Mouse (Mus musculus) kidney, adult 11 months (tissue): ENCODE measurements around the gene Capn13.

Experiments used
- DNase-seq: peaks from one replicate; pipeline ENCODE4 v3.0.0; 2022

The Capn13 gene

GRCm38 (mm10) chr17:73400862-73401261, at the start of gene Capn13:
Gene Capn13 (minus strand): TSS chr17:73400866.
- DNase-seq, result no peak

GRCm38 (mm10) chr17:73449104-73449503, 48.4 kb upstream of the Capn13 start:
- no peak for DNase-seq

DNA sequence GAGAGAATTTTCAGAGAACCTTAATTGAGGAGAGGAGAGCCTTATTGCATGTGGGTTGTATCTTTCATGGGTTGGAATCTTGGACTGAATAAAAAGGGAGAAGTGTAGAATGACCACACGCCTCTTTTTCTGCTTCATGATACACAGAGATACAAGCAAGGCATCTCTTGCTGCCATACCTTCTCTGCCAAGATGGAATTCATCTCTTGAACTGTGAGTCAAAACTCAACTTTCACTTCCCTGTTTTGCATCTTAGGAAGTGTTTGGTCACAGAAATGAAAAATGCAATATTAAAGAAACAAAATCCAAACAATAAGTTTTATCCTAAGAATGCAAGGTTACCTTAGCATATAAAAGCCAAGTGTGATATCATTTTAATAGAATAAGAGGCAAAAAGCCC, 40.1 kb upstream of the Capn13 start:
- no peak for DNase-seq

DNA sequence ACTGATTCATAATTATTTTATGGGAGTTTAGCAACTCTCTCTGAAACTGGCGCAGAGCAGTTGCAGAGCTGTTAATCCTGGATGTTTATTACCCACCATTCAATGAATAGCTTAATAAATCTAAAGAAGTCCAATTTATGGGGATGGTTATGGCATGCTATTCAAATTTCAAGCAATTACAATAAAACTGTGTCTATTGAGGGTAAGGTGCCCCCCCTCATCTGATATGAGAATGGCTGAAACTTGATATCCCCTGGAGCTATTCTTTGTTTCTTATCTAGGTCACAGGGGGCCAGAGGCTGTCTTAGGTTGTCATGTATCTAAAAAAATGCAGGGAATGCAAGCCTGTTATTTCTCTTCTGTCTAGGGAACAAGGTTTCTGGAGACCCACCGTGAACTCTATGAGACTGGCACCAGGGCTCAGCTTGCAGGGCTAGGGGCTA, 31.9 kb upstream of the Capn13 start:
- no peak for DNase-seq

- no peak for DNase-seq
These were observed 31.4 kb upstream of the Capn13 start for GRCm38 (mm10) chr17:73432058-73432457.

DNA sequence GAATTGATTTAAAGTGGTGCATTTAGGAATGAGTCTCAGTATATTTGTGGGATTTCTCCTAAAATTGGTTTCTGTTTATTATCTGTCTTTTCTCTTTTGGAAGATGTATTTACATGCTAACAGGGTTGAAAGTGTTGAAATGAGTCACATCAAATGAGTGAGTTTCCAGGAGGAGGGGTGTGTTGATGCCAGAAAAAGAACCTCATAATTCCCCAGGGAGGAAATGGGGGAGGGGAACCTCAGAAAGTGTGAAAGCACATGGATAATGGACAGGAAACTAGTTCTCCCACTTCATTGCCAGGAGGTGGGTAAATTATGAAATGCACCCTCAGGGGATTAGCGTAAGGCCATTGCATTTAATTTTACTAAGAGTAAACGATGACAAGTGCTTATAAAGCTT, 16.7 kb upstream of the Capn13 start:
- no peak for DNase-seq

DNA sequence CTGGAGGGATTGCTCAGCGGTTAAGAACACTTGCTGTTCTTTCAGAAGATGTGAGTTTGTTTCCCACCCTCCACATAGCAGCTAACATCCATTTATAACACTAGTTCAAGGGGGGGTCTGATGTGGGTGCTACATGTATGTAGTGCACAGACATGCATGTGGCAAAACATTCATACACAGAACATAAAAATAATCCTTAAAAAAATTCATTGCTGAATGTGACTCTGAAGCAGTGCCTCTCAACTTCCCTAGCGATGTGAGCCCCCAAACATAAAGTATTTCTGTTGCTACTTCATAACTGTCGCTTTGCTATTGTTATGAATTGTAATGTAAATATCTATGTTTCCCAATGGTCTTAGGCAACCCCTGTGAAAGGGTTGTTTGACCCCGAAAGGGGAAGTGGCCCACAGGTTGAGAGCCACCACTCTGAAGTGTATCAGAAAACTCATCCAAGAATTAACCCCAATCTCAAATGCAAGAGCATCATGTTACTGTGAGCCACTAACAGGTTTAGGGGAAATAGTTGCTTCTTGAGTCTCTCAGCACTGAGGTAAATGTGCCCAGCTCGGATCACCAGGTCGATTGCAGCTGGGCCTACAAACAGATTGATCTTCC, 15.6 kb upstream of the Capn13 start:
- DNase-seq, result no peak

- DNase-seq, result no peak
These were observed 11.2 kb upstream of the Capn13 start for GRCm38 (mm10) chr17:73411817-73412216.

GRCm38 (mm10) chr17:73401272-73401671, 606 bp upstream of the Capn13 start:
- no peak for DNase-seq

GRCm38 (mm10) chr17:73399136-73399535, 1.5 kb downstream of the Capn13 start:
- no peak for DNase-seq

DNA sequence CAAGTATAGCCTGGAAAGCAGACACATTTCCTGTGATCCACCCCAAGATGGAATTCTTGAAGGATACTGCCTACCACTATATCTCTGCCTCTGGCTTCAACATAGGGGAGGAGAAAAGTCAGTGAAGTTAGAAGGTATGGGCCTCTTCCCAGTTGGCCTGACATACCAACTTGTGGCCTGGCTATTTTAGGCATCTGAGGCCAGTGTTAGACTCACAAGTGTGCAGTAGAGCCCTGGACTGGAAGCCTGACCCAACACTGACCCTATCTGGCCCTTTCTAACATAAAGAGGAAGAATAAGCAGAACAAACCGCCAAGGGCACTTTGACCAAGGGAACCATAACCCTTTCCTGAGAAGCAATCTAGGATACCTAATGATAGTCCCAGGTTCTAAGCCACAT, 7.3 kb downstream of the Capn13 start:
- no peak for DNase-seq

GRCm38 (mm10) chr17:73391771-73392170, 8.9 kb downstream of the Capn13 start:
- no peak for DNase-seq

GRCm38 (mm10) chr17:73390191-73391089, 10.2 kb downstream of the Capn13 start:
- DNase-seq, result peak; percentile 44

- peak; percentile 51 for DNase-seq
These were observed 11.3 kb downstream of the Capn13 start for GRCm38 (mm10) chr17:73389336-73389735.

GRCm38 (mm10) chr17:73386581-73386980, 14.1 kb downstream of the Capn13 start:
- no peak for DNase-seq

GRCm38 (mm10) chr17:73385940-73386339, 14.7 kb downstream of the Capn13 start:
- no peak for DNase-seq

DNA sequence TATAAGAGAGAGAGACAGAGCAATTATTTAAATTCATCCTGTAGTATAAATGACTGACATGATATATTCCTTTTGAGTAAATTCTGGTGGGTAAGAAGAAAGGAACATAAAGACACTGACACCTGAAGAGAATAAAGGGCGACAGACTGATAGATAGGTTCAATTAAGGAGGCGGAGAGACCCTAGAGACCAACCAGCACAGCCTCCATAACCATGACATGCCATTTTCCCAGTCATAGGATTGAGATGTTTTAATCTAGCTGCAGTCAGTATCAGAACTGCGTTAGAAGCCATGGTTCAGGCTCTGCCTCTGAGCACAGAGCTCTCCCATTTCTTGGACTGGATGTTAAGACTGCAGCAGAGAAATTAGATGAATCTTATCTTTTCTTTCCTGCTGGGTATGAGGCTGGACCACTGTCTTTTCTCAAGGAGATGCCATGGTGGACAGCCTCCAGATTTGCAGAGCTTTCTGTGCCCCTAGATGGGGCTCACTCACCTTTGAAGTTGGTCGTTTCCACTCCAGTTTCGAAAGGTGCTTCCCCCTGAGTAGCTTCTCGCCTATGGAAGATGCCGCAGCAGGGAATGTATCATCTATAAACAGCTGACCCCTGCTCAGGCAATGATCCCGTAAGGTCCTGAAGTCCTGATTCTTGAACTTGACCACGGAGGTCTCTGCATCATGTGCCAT, 18.2 kb downstream of the Capn13 start:
- no peak for DNase-seq

DNA sequence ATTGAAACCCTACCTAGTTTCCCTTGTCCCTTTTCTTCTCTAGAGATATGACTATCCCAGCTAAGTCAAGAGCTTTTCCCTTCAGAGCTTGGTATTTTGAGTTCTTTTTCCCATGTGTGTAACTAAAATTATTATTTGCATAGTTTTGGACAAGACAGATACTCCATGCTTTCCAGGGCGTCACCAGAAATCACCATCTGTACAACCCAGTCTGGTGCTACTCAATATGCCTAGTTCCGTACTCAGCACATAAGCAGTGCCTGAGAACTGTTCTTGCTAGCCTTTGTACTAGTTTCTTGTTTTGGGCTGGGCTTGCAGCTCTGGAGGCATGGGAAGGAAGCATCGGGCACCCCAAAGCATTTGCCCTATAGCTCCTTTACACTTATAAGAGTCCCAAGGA, 19.0 kb downstream of the Capn13 start:
- no peak for DNase-seq

DNA sequence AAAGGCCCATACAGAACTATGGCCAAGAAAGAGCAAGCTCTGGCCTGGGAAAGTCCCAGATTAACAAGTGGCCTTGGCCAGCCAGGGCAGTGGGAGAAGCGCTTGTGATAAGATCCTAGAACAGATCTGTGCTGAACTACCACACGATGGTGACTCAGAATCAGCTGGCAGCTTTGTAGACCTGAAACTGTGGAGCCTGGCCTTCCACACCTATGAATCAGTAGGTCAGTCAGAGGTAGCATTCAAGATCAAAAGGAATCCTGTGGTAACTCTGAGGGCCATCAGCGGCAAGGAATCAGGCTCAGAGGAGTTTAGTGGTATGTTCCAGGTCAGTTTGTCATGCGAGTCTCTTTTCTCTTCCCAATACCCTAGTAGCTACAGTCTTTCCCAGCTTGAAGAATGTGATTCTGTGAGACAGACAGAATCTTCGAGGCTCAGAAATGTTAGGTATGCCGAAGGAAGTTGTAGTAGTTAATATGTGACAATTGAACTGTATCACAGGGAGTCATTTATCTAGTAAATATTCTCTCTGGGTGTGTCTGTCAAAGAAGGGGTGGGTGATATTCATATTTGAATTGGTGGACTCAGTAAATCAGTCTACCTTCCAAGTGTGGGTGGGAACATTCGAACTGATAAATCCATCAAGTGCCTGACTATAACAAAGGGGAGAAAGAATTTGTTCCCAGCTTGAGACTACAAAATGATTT, 22.7 kb downstream of the Capn13 start:
- no peak for DNase-seq

GRCm38 (mm10) chr17:73367334-73367733, 33.3 kb downstream of the Capn13 start:
- no peak for DNase-seq

GRCm38 (mm10) chr17:73361054-73361453, 39.6 kb downstream of the Capn13 start:
- no peak for DNase-seq

- DNase-seq, result no peak
These were observed 56.9 kb downstream of the Capn13 start for GRCm38 (mm10) chr17:73343632-73344390.
